Mouse (Mus musculus) heart, embryonic 11.5 days (tissue): Measurements from ENCODE around the gene Fryl. TPM values are rescaled to one million over a fixed set of nuclear protein-coding genes. Genes with fewer than 3 reads are reported as not detected.

Source experiments
- ATAC-seq: fragments of 200-750 bp; cut with Nextera tagmentation; replicated peaks from 2 replicates; pipeline ENCODE4 v1.8.0; 2017; ENCODE audit warnings: moderate library complexity; ENCODE audit not compliant: insufficient number of reproducible peaks, low FRiP score, low TSS enrichment
- H3K27ac ChIP-seq: fragments of 300-500 bp; sonication (generic); 2 replicates; pipeline ENCODE4 v1.5.1; 2014; ENCODE audit warnings: mild to moderate bottlenecking, low read depth, low read length
- H3K27me3 ChIP-seq: fragments of 300-500 bp; sonication (generic); 2 replicates; pipeline ENCODE4 v1.6.1; 2014; ENCODE audit warnings: mild to moderate bottlenecking, low read length, mixed read lengths; ENCODE audit not compliant: control insufficient read depth, insufficient read depth
- H3K36me3 ChIP-seq: fragments of 300-500 bp; sonication (generic); 2 replicates; pipeline ENCODE4 v1.6.1; 2014; ENCODE audit warnings: mild to moderate bottlenecking, low read length, moderate library complexity, mixed read lengths; ENCODE audit not compliant: control insufficient read depth, insufficient read depth
- H3K4me1 ChIP-seq: fragments of 300-500 bp; sonication (generic); 2 replicates; pipeline ENCODE4 v1.6.1; 2014; ENCODE audit warnings: low read length; ENCODE audit not compliant: control insufficient read depth, insufficient read depth
- H3K4me2 ChIP-seq: fragments of 300-500 bp; sonication (generic); 2 replicates; pipeline ENCODE4 v1.6.1; 2014; ENCODE audit warnings: mild to moderate bottlenecking, moderate library complexity
- H3K4me3 ChIP-seq: fragments of 300-500 bp; sonication (generic); 2 replicates; pipeline ENCODE4 v1.5.1; 2014; ENCODE audit warnings: low read depth, low read length
- H3K9ac ChIP-seq: fragments of 300-500 bp; sonication (generic); 2 replicates; pipeline ENCODE4 v1.6.1; 2014; ENCODE audit warnings: mild to moderate bottlenecking, low read depth, low read length, moderate library complexity
- H3K9me3 ChIP-seq: fragments of 300-500 bp; sonication (generic); replicated peaks from 2 replicates; pipeline ENCODE4 v1.6.1; 2016; ENCODE audit warnings: low read length; ENCODE audit not compliant: control insufficient read depth
- WGBS: fragments of 180-500 bp; shearing (Covaris S2); extraction: QIAGEN DNeasy Blood & Tissue Kit; methylation state at CpG from one replicate; pipeline ENCODE4 v1.1.7; 2014; ENCODE audit not compliant: insufficient replicate concordance; 5-methylcytosine and 5-hydroxymethylcytosine counted together
- polyA plus RNA-seq: library from polyadenylated mRNA; unstranded; fragments of >200 nt; fragmentation: Nextera tagmentation; extraction: Ambion mirVana; gene quantifications from 2 replicates; pipeline ENCODE4 v1.2.1, GENCODE M21; 2014

Fryl gene
- polyA plus RNA-seq, 1 experiment from 2014 or later: 40.8 TPM

GRCm38 (mm10) chr5:73056937-73057336 lies 199.5 kb downstream of the Fryl start:
- WGBS: 81% methylated on average over 5 of the region's 5 CpGs
- Histone ChIP-seq H3K36me3 (peaks cover 14% of the 10 kb centered on the region), H3K27me3 (no peaks in the 10 kb centered on the region), H3K4me3 (no peak overlapping the region), H3K9ac (no peak overlapping the region), H3K4me1 (no peaks in the 10 kb centered on the region), H3K4me2 (no peak overlapping the region), H3K27ac (no peak overlapping the region), H3K9me3 (no peaks in the 10 kb centered on the region)
- no peak for ATAC-seq

- ATAC-seq: no peak
- H3K4me1 ChIP-seq: no peaks in the 10 kb centered on the region
- peaks cover 14% of the 10 kb centered on the region for H3K36me3 ChIP-seq
- H3K27ac ChIP-seq: no peak overlapping the region
- no peak overlapping the region for H3K4me3 ChIP-seq
- H3K27me3 ChIP-seq: no peaks in the 10 kb centered on the region
- H3K9ac ChIP-seq: no peak overlapping the region
- H3K9me3 ChIP-seq: no peaks in the 10 kb centered on the region
- no peak overlapping the region for H3K4me2 ChIP-seq
- WGBS: 87% methylated on average over 6 of the region's 6 CpGs
These were observed 200.0 kb downstream of the Fryl start for GRCm38 (mm10) chr5:73056457-73056856.

- H3K9ac ChIP-seq: no peak overlapping the region
- peaks cover 32% of the 10 kb centered on the region for H3K36me3 ChIP-seq
- no peak for ATAC-seq
- no peak overlapping the region for H3K27ac ChIP-seq
- H3K4me2 ChIP-seq: no peak overlapping the region
- H3K4me1 ChIP-seq: no peaks in the 10 kb centered on the region
- no peaks in the 10 kb centered on the region for H3K9me3 ChIP-seq
- H3K27me3 ChIP-seq: no peaks in the 10 kb centered on the region
- H3K4me3 ChIP-seq: no peak overlapping the region
- 93% methylated on average over 8 of the region's 8 CpGs for WGBS
These were observed 202.5 kb downstream of the Fryl start for GRCm38 (mm10) chr5:73053933-73054332.

GRCm38 (mm10) chr5:73047651-73048245 lies 208.7 kb downstream of the Fryl start:
- Histone ChIP-seq H3K4me1 (0 out of 2 replicates have a peak, but pooled peaks cover 4% of the 10 kb centered on the region), H3K36me3 (peaks cover 55% of the 10 kb centered on the region), H3K9ac (no peak overlapping the region), H3K27me3 (no peaks in the 10 kb centered on the region), H3K9me3 (no peaks in the 10 kb centered on the region), H3K4me2 (no peak overlapping the region), H3K4me3 (no peak overlapping the region), H3K27ac (no peak overlapping the region)
- no peak for ATAC-seq
- 68% methylated on average over 7 of the region's 7 CpGs for WGBS

- Histone ChIP-seq H3K27ac (no peak overlapping the region), H3K9me3 (no peaks in the 10 kb centered on the region), H3K4me3 (no peak overlapping the region), H3K36me3 (peaks cover 45% of the 10 kb centered on the region), H3K27me3 (no peaks in the 10 kb centered on the region), H3K4me2 (no peak overlapping the region), H3K4me1 (0 out of 2 replicates have a peak, but pooled peaks cover 4% of the 10 kb centered on the region), H3K9ac (no peak overlapping the region)
- ATAC-seq: no peak
- 97% methylated on average over 2 of the region's 2 CpGs for WGBS
These were observed 212.4 kb downstream of the Fryl start for GRCm38 (mm10) chr5:73044055-73044454.

- Histone ChIP-seq H3K4me2 (no peak overlapping the region), H3K9ac (no peak overlapping the region), H3K27me3 (no peaks in the 10 kb centered on the region), H3K36me3 (peaks cover 29% of the 10 kb centered on the region), H3K27ac (no peak overlapping the region), H3K9me3 (no peaks in the 10 kb centered on the region), H3K4me1 (peaks cover 4% of the 10 kb centered on the region), H3K4me3 (no peak overlapping the region)
- WGBS: 83% methylated on average over 11 of the region's 11 CpGs
- no peak for ATAC-seq
These were observed 223.9 kb downstream of the Fryl start for GRCm38 (mm10) chr5:73032481-73032880.

- peak; percentile 35; the same call in 1 of the 2 replicates for ATAC-seq
- Histone ChIP-seq H3K36me3 (peaks cover 20% of the 10 kb centered on the region), H3K4me1 (peaks cover 4% of the 10 kb centered on the region), H3K27ac (no peak overlapping the region), H3K27me3 (no peaks in the 10 kb centered on the region), H3K9me3 (no peaks in the 10 kb centered on the region), H3K9ac (no peak overlapping the region), H3K4me2 (no peak overlapping the region), H3K4me3 (no peak overlapping the region)
- WGBS: 50% methylated on average over 13 of the region's 13 CpGs
These were observed 227.8 kb downstream of the Fryl start for GRCm38 (mm10) chr5:73028646-73029045.

- no peaks in the 10 kb centered on the region for H3K27me3 ChIP-seq
- no peak overlapping the region for H3K4me3 ChIP-seq
- WGBS: 93% methylated on average over 13 of the region's 13 CpGs
- no peak overlapping the region for H3K4me2 ChIP-seq
- no peaks in the 10 kb centered on the region for H3K9me3 ChIP-seq
- no peak overlapping the region for H3K27ac ChIP-seq
- H3K36me3 ChIP-seq: peaks cover 6% of the 10 kb centered on the region
- no peak overlapping the region for H3K9ac ChIP-seq
- peaks cover under 1% of the 10 kb centered on the region for H3K4me1 ChIP-seq
- no peak for ATAC-seq
These were observed 232.6 kb downstream of the Fryl start for GRCm38 (mm10) chr5:73023801-73024200.

- H3K27me3 ChIP-seq: peaks cover 12% of the 10 kb centered on the region
- WGBS: 57% methylated on average over 9 of the region's 9 CpGs
- H3K9ac ChIP-seq: no peak overlapping the region
- H3K9me3 ChIP-seq: no peaks in the 10 kb centered on the region
- no peaks in the 10 kb centered on the region for H3K36me3 ChIP-seq
- ATAC-seq: no peak
- no peak overlapping the region for H3K4me3 ChIP-seq
- no peak overlapping the region for H3K4me2 ChIP-seq
- H3K4me1 ChIP-seq: no peaks in the 10 kb centered on the region
- H3K27ac ChIP-seq: no peak overlapping the region
These were observed 241.7 kb downstream of the Fryl start for GRCm38 (mm10) chr5:73014745-73015144.
